Mouse (Mus musculus) lung, postnatal 0 days (tissue): ENCODE measurements around the gene Accs.

Experiments used
- CTCF ChIP-seq: IDR thresholded peaks from 2 replicates; pipeline ENCODE4 v1.5.1; 2016; ENCODE audit warnings: antibody characterized with exemption, mild to moderate bottlenecking
- EP300 ChIP-seq: IDR thresholded peaks from 2 replicates; pipeline ENCODE4 v1.6.1; 2016; ENCODE audit warnings: antibody characterized with exemption, mild to moderate bottlenecking, control low read depth

GRCm38 (mm10) chr2:93823519-93823918 is 26.2 kb downstream of the Accs start:
- TF ChIP-seq EP300 (no peak), CTCF (peak; percentile 100)
